Mouse (Mus musculus): ENCODE results near the gene Filip1l. TPM values are rescaled to one million over a fixed set of nuclear protein-coding genes. Genes with fewer than 3 reads are reported as not detected.
"Not testable (repeated sequence)": the region's sequence is repeated elsewhere in the genome, so short reads cannot be mapped to it uniquely, and the experiment has no call there.

Gene Filip1l
- polyA plus RNA-seq, 1 experiment, result 138 TPM

DNA sequence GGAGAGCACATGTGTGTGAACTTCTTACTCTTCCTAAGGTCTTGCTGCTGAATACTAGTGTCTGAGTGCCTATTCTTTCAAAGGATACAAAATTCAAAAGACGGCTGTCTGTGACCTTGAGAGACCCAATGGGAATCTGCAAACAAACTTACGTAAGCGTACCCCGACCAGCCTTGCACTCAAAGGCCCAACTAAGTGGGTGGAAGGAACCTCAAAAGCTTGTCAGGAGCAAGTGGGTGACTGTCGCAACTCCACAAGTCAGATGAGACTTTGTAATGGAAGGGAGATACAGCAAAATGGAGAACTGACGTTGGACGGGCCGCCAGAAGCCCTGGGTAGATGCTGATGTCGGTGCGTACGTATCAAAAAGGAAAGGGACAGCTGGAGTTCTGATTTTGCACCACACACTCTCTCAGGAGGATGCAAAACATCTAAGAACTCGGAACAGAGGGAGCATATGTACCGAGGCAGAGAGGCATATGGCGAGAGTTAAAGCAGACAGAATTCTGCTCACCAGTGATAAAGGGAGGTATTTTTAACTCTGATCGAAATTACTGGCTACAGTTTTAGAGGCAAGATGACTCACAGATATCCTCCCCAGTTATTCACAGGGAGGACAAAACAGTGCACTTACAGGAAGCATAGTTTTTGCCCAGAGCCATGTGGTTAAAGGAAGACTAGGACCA is 36.8 kb downstream of the Filip1l start:
- H3K27ac ChIP-seq (ENCODE audit: insufficient read depth, low read length), result peak overlapping the region; percentile 88
- TF ChIP-seq POLR2A (IDR thresholded peaks at IDR 0.05; ENCODE audit: low read depth, low read length), result no peak
- TF ChIP-seq CTCF (IDR thresholded peaks at IDR 0.05; ENCODE audit: borderline replicate concordance, insufficient read depth, low read length), result no peak
- H3K4me1 ChIP-seq (ENCODE audit: control insufficient read depth, insufficient read depth, low read length), result peaks cover 5% of the 10 kb centered on the region

GRCm38 (mm10) chr16:57391171-57391570 is 38.3 kb downstream of the Filip1l start:
- not testable (repeated sequence) for H3K27ac ChIP-seq (ENCODE audit: insufficient read depth, low read length); H3K4me1 ChIP-seq (ENCODE audit: control insufficient read depth, insufficient read depth, low read length); H3K4me3 ChIP-seq (ENCODE audit: insufficient read depth, low read length)

More for the DNA sequence above, 36.8 kb downstream of the Filip1l start:
- no peak overlapping the region for H3K4me3 ChIP-seq (ENCODE audit: insufficient read depth, low read length)

DNA sequence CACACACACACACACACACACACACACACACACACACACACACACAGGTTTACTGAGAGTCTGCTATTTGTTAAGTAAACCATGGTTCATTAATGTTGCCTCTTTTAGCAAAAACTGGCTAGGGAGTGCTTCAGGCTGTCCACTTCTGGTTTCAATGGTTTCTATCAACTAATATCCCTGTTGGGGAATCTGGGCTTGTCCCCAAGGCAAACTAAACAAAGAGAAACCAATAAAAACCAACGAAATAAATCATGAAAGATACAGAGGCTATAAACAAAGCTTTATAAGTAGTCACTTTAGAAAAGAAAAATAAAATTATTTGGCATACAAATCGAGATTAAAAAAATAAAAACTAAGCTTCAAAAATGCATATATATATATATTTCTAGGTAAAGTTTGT is 39.6 kb downstream of the Filip1l start:
- Histone ChIP-seq H3K4me3 (ENCODE audit: insufficient read depth, low read length) (no peak overlapping the region), H3K27ac (ENCODE audit: insufficient read depth, low read length) (no peak overlapping the region), H3K4me1 (ENCODE audit: control insufficient read depth, insufficient read depth, low read length) (peaks cover 5% of the 10 kb centered on the region)
- no peak for TF ChIP-seq CTCF (IDR thresholded peaks at IDR 0.05; ENCODE audit: borderline replicate concordance, insufficient read depth, low read length)
- no peak for TF ChIP-seq POLR2A (IDR thresholded peaks at IDR 0.05; ENCODE audit: low read depth, low read length)

GRCm38 (mm10) chr16:57393161-57393560 is 40.3 kb downstream of the Filip1l start:
- no peak overlapping the region for H3K4me3 ChIP-seq (ENCODE audit: insufficient read depth, low read length)
- TF ChIP-seq CTCF (IDR thresholded peaks at IDR 0.05; ENCODE audit: borderline replicate concordance, insufficient read depth, low read length) (no peak), POLR2A (IDR thresholded peaks at IDR 0.05; ENCODE audit: low read depth, low read length) (no peak)
- H3K4me1 ChIP-seq (ENCODE audit: control insufficient read depth, insufficient read depth, low read length), result peaks cover 5% of the 10 kb centered on the region
- peak overlapping the region; percentile 37 for H3K27ac ChIP-seq (ENCODE audit: insufficient read depth, low read length)

DNA sequence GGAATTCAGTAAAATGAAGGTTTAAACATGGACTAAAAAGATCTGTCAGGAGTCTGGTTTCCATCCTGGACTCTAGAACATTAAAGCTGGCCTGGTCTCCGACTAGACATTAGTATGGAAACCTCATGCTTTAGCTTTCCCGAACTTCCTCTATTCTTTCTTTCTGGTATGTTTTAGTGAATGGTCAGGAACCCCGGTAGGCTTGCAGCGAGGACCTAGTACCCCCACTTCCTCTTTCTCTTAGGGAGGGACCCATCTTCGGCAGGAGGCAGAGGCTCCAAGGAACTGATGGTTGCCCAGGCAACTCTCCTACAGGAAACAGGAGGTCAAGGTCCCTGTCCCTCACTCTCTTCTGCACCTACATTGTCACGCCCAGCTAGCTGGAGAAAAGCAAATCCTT is 43.4 kb downstream of the Filip1l start:
- TF ChIP-seq CTCF (IDR thresholded peaks at IDR 0.05; ENCODE audit: borderline replicate concordance, insufficient read depth, low read length) (no peak), POLR2A (IDR thresholded peaks at IDR 0.05; ENCODE audit: low read depth, low read length) (no peak)
- no peak overlapping the region for H3K27ac ChIP-seq (ENCODE audit: insufficient read depth, low read length)
- no peak overlapping the region for H3K4me3 ChIP-seq (ENCODE audit: insufficient read depth, low read length)
- H3K4me1 ChIP-seq (ENCODE audit: control insufficient read depth, insufficient read depth, low read length), result peaks cover 6% of the 10 kb centered on the region

DNA sequence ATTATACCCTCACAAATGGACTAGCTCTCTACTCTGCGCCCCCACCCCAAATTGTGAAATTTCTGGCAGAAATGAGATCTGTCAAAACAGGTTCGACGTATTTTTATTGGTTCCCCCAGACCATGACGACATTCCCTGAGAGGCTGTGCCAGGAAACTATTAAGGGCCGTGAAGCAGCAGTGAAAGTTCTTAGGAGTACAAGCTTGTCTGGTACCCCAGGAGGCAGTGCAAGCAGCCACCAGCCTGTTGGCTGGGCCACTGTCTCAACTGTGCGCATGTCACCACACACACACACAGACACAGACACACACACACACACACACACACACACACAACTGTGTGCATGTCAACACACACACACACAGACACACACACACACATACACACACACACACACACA is 45.0 kb downstream of the Filip1l start:
- Histone ChIP-seq H3K27ac (ENCODE audit: insufficient read depth, low read length) (no peak overlapping the region), H3K4me1 (ENCODE audit: control insufficient read depth, insufficient read depth, low read length) (peaks cover 13% of the 10 kb centered on the region), H3K4me3 (ENCODE audit: insufficient read depth, low read length) (no peak overlapping the region)
- TF ChIP-seq CTCF (IDR thresholded peaks at IDR 0.05; ENCODE audit: borderline replicate concordance, insufficient read depth, low read length) (no peak), POLR2A (IDR thresholded peaks at IDR 0.05; ENCODE audit: low read depth, low read length) (no peak)

DNA sequence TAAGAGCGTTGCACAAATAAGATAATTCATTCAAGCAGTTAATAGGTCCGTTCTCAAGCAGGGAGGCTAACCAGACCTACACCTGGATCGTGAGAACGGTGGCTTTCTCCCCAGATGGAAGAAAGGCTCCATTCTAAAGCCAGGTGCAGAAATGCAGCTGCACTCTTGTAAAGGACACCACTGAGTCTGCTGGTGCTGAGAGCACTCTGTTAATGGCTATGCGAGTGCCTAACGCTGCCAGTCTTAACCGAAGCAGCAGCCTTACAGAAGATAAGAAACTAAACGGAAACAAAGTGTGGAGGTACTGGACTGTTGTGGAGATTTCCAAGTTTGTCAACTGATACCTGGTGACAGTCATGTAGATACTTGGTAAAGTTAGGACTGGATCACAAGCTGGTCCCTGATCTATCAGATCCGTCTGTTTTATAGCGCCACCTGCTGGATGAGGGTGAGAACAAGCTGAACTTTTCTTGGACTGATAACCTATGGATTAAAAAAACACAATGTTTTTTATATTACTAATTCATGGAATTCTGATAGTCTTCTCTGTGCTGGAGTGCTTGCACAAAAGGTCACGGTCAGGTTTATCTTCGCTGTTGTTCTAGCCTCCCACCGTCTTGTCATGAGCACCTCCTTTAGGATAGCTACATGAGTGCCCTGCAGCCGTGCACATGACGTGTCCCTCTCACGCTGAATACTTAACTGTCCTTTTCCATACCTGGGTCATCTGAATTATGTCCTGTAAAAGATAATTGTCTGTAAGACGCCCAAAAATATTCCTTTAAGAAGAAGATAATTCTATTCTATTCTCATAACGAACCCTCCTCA is 45.7 kb downstream of the Filip1l start:
- no peak overlapping the region for H3K4me3 ChIP-seq (ENCODE audit: insufficient read depth, low read length)
- H3K4me1 ChIP-seq (ENCODE audit: control insufficient read depth, insufficient read depth, low read length), result peaks cover 19% of the 10 kb centered on the region
- no peak overlapping the region for H3K27ac ChIP-seq (ENCODE audit: insufficient read depth, low read length)
- TF ChIP-seq CTCF (IDR thresholded peaks at IDR 0.05; ENCODE audit: borderline replicate concordance, insufficient read depth, low read length), result no peak
- TF ChIP-seq POLR2A (IDR thresholded peaks at IDR 0.05; ENCODE audit: low read depth, low read length), result no peak

DNA sequence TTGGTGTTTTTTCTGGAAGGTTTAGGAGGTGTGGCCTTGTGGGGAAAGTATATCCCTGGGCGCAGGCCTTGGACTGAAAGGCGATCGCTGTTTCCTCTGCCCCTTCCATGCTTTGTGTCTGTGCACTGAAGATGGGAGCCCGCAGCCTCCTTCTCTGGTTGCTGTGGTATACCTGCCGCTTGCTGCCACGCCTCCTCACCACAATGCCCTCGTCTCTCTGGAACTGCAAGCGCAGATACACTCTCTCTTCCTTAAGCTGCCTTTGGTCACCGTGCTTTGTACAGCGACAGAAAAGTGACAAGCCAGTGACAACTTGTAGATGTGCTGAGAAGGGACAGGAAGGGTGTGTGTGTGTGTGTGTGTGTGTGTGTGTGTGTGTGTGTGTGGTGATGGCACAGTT is 46.7 kb downstream of the Filip1l start:
- Histone ChIP-seq H3K27ac (ENCODE audit: insufficient read depth, low read length) (peak overlapping the region; percentile 100; the same call in 1 of the 2 replicates), H3K4me1 (ENCODE audit: control insufficient read depth, insufficient read depth, low read length) (peaks cover 19% of the 10 kb centered on the region), H3K4me3 (ENCODE audit: insufficient read depth, low read length) (no peak overlapping the region)
- TF ChIP-seq POLR2A (IDR thresholded peaks at IDR 0.05; ENCODE audit: low read depth, low read length), result no peak
- no peak for TF ChIP-seq CTCF (IDR thresholded peaks at IDR 0.05; ENCODE audit: borderline replicate concordance, insufficient read depth, low read length)

DNA sequence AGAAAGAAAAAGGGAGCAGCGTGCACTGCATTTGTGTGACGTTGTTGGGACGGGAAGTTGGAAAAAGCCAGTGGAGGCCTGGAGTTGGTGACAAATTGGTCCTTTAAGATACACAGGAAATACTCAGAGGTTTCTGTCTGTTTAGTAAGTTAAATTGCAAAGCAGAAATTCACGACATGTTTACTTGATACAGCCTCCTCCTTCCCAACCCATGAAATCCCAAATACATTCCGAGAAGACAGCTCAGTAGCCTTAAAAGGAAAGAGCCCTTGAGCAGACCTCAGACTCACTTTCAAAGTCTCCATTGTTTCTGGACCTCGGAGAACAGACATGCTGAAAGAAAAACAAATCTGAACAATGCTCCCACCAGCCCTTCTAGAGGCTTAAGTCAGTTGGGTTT is 48.8 kb downstream of the Filip1l start:
- H3K27ac ChIP-seq (ENCODE audit: insufficient read depth, low read length), result peak overlapping the region; percentile 100
- no peak overlapping the region for H3K4me3 ChIP-seq (ENCODE audit: insufficient read depth, low read length)
- TF ChIP-seq CTCF (IDR thresholded peaks at IDR 0.05; ENCODE audit: borderline replicate concordance, insufficient read depth, low read length) (no peak), POLR2A (IDR thresholded peaks at IDR 0.05; ENCODE audit: low read depth, low read length) (peak; percentile 18; the same call in 1 of the 2 replicates)
- H3K4me1 ChIP-seq (ENCODE audit: control insufficient read depth, insufficient read depth, low read length), result peaks cover 19% of the 10 kb centered on the region

GRCm38 (mm10) chr16:57402910-57403309 is 50.0 kb downstream of the Filip1l start:
- Histone ChIP-seq H3K27ac (ENCODE audit: insufficient read depth, low read length) (peak overlapping the region; percentile 100), H3K4me1 (ENCODE audit: control insufficient read depth, insufficient read depth, low read length) (peaks cover 19% of the 10 kb centered on the region)

More at GRCm38 (mm10) chr16:57402910-57403309, 50.0 kb downstream of the Filip1l start:
- TF ChIP-seq CTCF (IDR thresholded peaks at IDR 0.05; ENCODE audit: borderline replicate concordance, insufficient read depth, low read length), result no peak
- no peak for TF ChIP-seq POLR2A (IDR thresholded peaks at IDR 0.05; ENCODE audit: low read depth, low read length)
- no peak overlapping the region for H3K4me3 ChIP-seq (ENCODE audit: insufficient read depth, low read length)
